Mouse (Mus musculus): ENCODE results near the gene Itga9. TPM values are rescaled to one million over a fixed set of nuclear protein-coding genes. Genes with fewer than 3 reads are reported as not detected.
"Not testable (repeated sequence)": the region's sequence is repeated elsewhere in the genome, so short reads cannot be mapped to it uniquely, and the experiment has no call there.

The Itga9 gene
- total RNA-seq, 2 experiments from 2014 or later, result 6.9 to 8.2 TPM

GRCm38 (mm10) chr9:118596767-118597166 is 9.7 kb upstream of the Itga9 start:
- DNase-seq (ENCODE audit: extremely low spot score in 1 of 2, low spot score in 2 of 2), result no peak
- intact Hi-C loops (cut with DNase I), result loop anchor here (10.0 kb wide), 1 partner anchor 468 kb away; no protein-coding TSS in a partner anchor

- DNase-seq (ENCODE audit: extremely low spot score in 1 of 2, low spot score in 2 of 2); intact Hi-C loops (cut with DNase I): not testable (repeated sequence)
These were observed 6.1 kb upstream of the Itga9 start for GRCm38 (mm10) chr9:118600393-118600792.

- intact Hi-C loops (cut with DNase I), result no loop called here
- no peak for DNase-seq (ENCODE audit: extremely low spot score in 1 of 2, low spot score in 2 of 2)
These were observed 3.9 kb upstream of the Itga9 start for GRCm38 (mm10) chr9:118602576-118602975.

- intact Hi-C loops (cut with DNase I), result loop anchor here (2.0 to 5.0 kb wide), 3 partner anchors 75 to 285 kb away; no protein-coding TSS in a partner anchor
- DNase-seq (ENCODE audit: extremely low spot score in 1 of 2, low spot score in 2 of 2), result peak in 1 of 2 experiments; percentile 54
These were observed 404 bp downstream of the Itga9 start for GRCm38 (mm10) chr9:118606817-118607371.

- no peak for DNase-seq (ENCODE audit: extremely low spot score in 1 of 2, low spot score in 2 of 2)
- intact Hi-C loops (cut with DNase I), result loop anchor here (2.0 to 5.0 kb wide), 3 partner anchors 74 to 284 kb away; no protein-coding TSS in a partner anchor
These were observed 1.4 kb downstream of the Itga9 start for GRCm38 (mm10) chr9:118607701-118608401.

- intact Hi-C loops (cut with DNase I), result loop anchor here (5.0 kb wide), 2 partner anchors 74 to 284 kb away; no protein-coding TSS in a partner anchor
- DNase-seq (ENCODE audit: extremely low spot score in 1 of 2, low spot score in 2 of 2), result no peak
These were observed 2.1 kb downstream of the Itga9 start for GRCm38 (mm10) chr9:118608556-118608955.

GRCm38 (mm10) chr9:118610060-118610459 is 3.6 kb downstream of the Itga9 start:
- intact Hi-C loops (cut with DNase I), result no loop called here
- peak in 1 of 2 experiments; percentile 58 for DNase-seq (ENCODE audit: extremely low spot score in 1 of 2, low spot score in 2 of 2)

- peak; percentile 25 to 67 for DNase-seq (ENCODE audit: extremely low spot score in 1 of 2, low spot score in 2 of 2)
- intact Hi-C loops (cut with DNase I), result no loop called here
These were observed 4.6 kb downstream of the Itga9 start for GRCm38 (mm10) chr9:118611111-118611541.

- DNase-seq (ENCODE audit: extremely low spot score in 1 of 2, low spot score in 2 of 2), result no peak
- intact Hi-C loops (cut with DNase I), result no loop called here
These were observed 5.6 kb downstream of the Itga9 start for GRCm38 (mm10) chr9:118611958-118612581.

GRCm38 (mm10) chr9:118617237-118617636 is 10.7 kb downstream of the Itga9 start:
- DNase-seq (ENCODE audit: extremely low spot score in 1 of 2, low spot score in 2 of 2), result no peak
- intact Hi-C loops (cut with DNase I), result no loop called here

- DNase-seq (ENCODE audit: extremely low spot score in 1 of 2, low spot score in 2 of 2), result no peak
- intact Hi-C loops (cut with DNase I), result no loop called here
These were observed 12.3 kb downstream of the Itga9 start for GRCm38 (mm10) chr9:118618732-118619250.

- no peak for DNase-seq (ENCODE audit: extremely low spot score in 1 of 2, low spot score in 2 of 2)
- intact Hi-C loops (cut with DNase I), result no loop called here
These were observed 14.3 kb downstream of the Itga9 start for GRCm38 (mm10) chr9:118620807-118621206.

GRCm38 (mm10) chr9:118621691-118622090 is 15.2 kb downstream of the Itga9 start:
- intact Hi-C loops (cut with DNase I), result no loop called here
- DNase-seq (ENCODE audit: extremely low spot score in 1 of 2, low spot score in 2 of 2), result no peak

GRCm38 (mm10) chr9:118622376-118623166 is 16.1 kb downstream of the Itga9 start:
- peak; percentile 28 to 77 for DNase-seq (ENCODE audit: extremely low spot score in 1 of 2, low spot score in 2 of 2)
- intact Hi-C loops (cut with DNase I), result no loop called here

- intact Hi-C loops (cut with DNase I), result no loop called here
- no peak for DNase-seq (ENCODE audit: extremely low spot score in 1 of 2, low spot score in 2 of 2)
These were observed 17.0 kb downstream of the Itga9 start for GRCm38 (mm10) chr9:118623483-118623882.

- no peak for DNase-seq (ENCODE audit: extremely low spot score in 1 of 2, low spot score in 2 of 2)
- intact Hi-C loops (cut with DNase I), result no loop called here
These were observed 17.7 kb downstream of the Itga9 start for GRCm38 (mm10) chr9:118624146-118624545.

- DNase-seq (ENCODE audit: extremely low spot score in 1 of 2, low spot score in 2 of 2), result no peak
- intact Hi-C loops (cut with DNase I), result no loop called here
These were observed 23.4 kb downstream of the Itga9 start for GRCm38 (mm10) chr9:118629763-118630379.

Data from left cerebral cortex, postnatal 10 days (tissue).